Mouse (Mus musculus): ENCODE data around the gene Btg1. TPM values are rescaled to one million over a fixed set of nuclear protein-coding genes. Genes with fewer than 3 reads are reported as not detected.

Btg1 gene
- 65.8 and 66.4 TPM in 2 replicates for polyA plus RNA-seq (2011; ENCODE audit: insufficient read length, low read depth, missing spikeins)

DNA sequence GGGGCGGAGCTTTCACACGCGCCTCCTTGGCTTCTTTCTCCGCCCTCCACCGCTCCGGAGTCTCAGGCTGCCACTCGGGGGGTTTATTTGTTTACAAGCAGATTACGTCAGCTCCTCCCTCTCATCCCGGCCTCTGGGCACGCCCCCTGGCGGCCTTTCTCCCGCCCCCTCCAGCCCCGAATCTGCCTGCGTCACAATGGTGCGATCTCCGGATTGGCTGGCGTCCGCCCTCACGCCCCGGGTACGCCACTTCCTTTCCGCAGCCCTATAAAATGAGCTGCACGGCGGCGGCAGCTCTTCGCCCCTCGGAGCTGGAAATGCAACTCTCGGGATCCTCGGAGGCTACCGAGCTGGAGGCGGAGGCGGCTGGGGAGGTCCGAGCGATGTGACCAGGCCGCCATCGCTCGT lies at the start of gene Btg1:
Gene Btg1 (plus strand): TSS at position 298 of the 408 bp plus-strand sequence.
- TF ChIP-seq POLR2A (IDR thresholded peaks at IDR 0.05; ENCODE audit: low read depth, low read length) (peak; percentile 99), CTCF (IDR thresholded peaks at IDR 0.05; ENCODE audit: borderline replicate concordance, insufficient read depth, low read length) (no peak)
- Histone ChIP-seq H3K4me1 (ENCODE audit: control insufficient read depth, insufficient read depth, low read length) (peaks cover 2% of the 10 kb centered on the region), H3K4me3 (ENCODE audit: insufficient read depth, low read length) (peak within 1 kb of the TSS; percentile 92), H3K27ac (ENCODE audit: insufficient read depth, low read length) (peak within 1 kb of the TSS; percentile 90)

- TF ChIP-seq POLR2A (IDR thresholded peaks at IDR 0.05; ENCODE audit: low read depth, low read length) = no peak
- no peak for TF ChIP-seq CTCF (IDR thresholded peaks at IDR 0.05; ENCODE audit: borderline replicate concordance, insufficient read depth, low read length)
- no peak overlapping the region for H3K4me3 ChIP-seq (ENCODE audit: insufficient read depth, low read length)
- H3K4me1 ChIP-seq (ENCODE audit: control insufficient read depth, insufficient read depth, low read length) = no peaks in the 10 kb centered on the region
Observed at GRCm38 (mm10) chr10:96569469-96569868, 47.3 kb upstream of the Btg1 start.

DNA sequence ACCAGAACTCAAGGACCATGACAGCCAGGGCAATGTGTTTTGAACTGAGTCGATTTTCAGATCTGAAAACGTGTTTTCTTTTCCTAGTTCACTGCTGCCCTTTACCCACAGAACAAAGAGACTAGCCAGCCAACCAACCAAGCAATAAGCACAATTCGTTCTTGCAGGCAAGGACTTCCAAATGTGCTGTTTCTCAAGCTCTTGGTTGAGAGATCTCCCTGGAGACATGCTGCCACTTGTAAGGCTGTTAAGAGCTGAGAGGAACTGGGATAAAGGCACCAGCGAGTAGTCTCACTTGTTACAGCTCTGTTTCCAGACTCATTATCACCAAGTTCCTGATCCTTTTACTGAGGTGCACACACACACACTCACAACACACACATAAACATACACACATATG lies 45.6 kb upstream of the Btg1 start:
- Histone ChIP-seq H3K27ac (ENCODE audit: insufficient read depth, low read length) (no peak overlapping the region), H3K4me1 (ENCODE audit: control insufficient read depth, insufficient read depth, low read length) (no peaks in the 10 kb centered on the region), H3K4me3 (ENCODE audit: insufficient read depth, low read length) (no peak overlapping the region)
- TF ChIP-seq CTCF (IDR thresholded peaks at IDR 0.05; ENCODE audit: borderline replicate concordance, insufficient read depth, low read length) (no peak), POLR2A (IDR thresholded peaks at IDR 0.05; ENCODE audit: low read depth, low read length) (no peak)

More at GRCm38 (mm10) chr10:96569469-96569868, 47.3 kb upstream of the Btg1 start:
- no peak overlapping the region for H3K27ac ChIP-seq (ENCODE audit: insufficient read depth, low read length)

DNA sequence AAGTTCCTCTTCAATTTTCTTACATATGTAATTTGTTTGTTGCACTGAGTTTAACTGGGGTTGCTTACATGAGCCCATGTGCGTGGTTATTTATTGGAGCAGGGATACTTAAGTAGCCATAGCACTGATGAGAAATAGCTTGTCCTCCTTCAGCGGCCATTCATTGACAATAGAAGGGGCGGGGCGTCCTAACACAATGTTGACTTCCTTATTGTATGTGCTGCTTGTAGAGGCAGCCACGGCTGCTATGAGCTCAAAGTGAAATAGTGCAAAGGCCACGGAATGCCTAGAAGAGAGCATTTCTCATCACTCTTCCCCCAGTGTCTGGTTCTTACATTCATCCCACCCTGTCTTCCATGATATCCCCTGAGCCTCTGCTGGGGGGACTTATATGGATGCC lies 42.0 kb upstream of the Btg1 start:
- Histone ChIP-seq H3K4me3 (ENCODE audit: insufficient read depth, low read length) (no peak overlapping the region), H3K27ac (ENCODE audit: insufficient read depth, low read length) (no peak overlapping the region), H3K4me1 (ENCODE audit: control insufficient read depth, insufficient read depth, low read length) (no peaks in the 10 kb centered on the region)
- no peak for TF ChIP-seq CTCF (IDR thresholded peaks at IDR 0.05; ENCODE audit: borderline replicate concordance, insufficient read depth, low read length)
- no peak for TF ChIP-seq POLR2A (IDR thresholded peaks at IDR 0.05; ENCODE audit: low read depth, low read length)

DNA sequence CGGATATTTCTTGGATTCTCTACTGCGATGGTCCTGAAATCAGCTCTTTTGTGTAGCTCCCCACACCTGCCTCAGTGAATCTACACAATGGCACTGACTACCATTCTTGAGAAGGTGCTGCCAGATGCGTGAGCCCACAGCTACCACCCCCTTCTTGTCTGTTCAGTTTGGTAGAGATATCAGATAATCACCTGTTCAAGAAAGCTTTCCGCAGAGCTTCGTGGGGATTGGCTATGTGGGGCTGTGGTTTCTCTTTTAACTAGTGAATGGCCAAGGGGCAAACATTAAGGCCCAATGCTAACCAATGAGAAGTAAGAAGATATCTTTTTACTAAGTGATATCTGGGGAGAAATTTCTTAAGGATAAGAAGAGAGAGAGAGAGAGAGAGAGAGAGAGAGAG lies 41.5 kb upstream of the Btg1 start:
- no peak overlapping the region for H3K27ac ChIP-seq (ENCODE audit: insufficient read depth, low read length)
- TF ChIP-seq CTCF (IDR thresholded peaks at IDR 0.05; ENCODE audit: borderline replicate concordance, insufficient read depth, low read length) (no peak), POLR2A (IDR thresholded peaks at IDR 0.05; ENCODE audit: low read depth, low read length) (no peak)
- no peak overlapping the region for H3K4me3 ChIP-seq (ENCODE audit: insufficient read depth, low read length)
- no peaks in the 10 kb centered on the region for H3K4me1 ChIP-seq (ENCODE audit: control insufficient read depth, insufficient read depth, low read length)

GRCm38 (mm10) chr10:96578924-96579323 lies 37.9 kb upstream of the Btg1 start:
- TF ChIP-seq CTCF (IDR thresholded peaks at IDR 0.05; ENCODE audit: borderline replicate concordance, insufficient read depth, low read length) (no peak), POLR2A (IDR thresholded peaks at IDR 0.05; ENCODE audit: low read depth, low read length) (no peak)
- Histone ChIP-seq H3K27ac (ENCODE audit: insufficient read depth, low read length) (no peak overlapping the region), H3K4me3 (ENCODE audit: insufficient read depth, low read length) (no peak overlapping the region), H3K4me1 (ENCODE audit: control insufficient read depth, insufficient read depth, low read length) (no peaks in the 10 kb centered on the region)

DNA sequence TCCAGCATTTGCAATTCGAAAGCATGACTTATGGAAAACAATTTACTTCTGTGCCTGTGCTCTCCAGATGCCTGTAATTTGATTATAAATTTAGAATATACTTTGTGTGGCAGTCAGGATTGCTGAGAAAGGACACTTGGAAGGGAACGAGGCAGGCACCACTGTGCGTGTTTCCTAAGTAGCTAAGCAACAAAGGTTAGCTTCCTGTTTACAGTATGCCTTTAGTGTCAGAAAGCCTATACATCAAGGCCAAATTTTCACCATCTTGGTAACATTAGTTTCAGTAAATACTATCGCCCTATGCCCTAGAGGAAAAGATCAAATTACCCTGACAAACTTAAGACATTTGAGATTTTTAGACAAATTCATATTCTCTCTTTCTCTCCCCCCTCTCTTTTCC lies 37.4 kb upstream of the Btg1 start:
- H3K4me1 ChIP-seq (ENCODE audit: control insufficient read depth, insufficient read depth, low read length) = no peaks in the 10 kb centered on the region
- TF ChIP-seq CTCF (IDR thresholded peaks at IDR 0.05; ENCODE audit: borderline replicate concordance, insufficient read depth, low read length) (no peak), POLR2A (IDR thresholded peaks at IDR 0.05; ENCODE audit: low read depth, low read length) (no peak)
- no peak overlapping the region for H3K4me3 ChIP-seq (ENCODE audit: insufficient read depth, low read length)
- no peak overlapping the region for H3K27ac ChIP-seq (ENCODE audit: insufficient read depth, low read length)

DNA sequence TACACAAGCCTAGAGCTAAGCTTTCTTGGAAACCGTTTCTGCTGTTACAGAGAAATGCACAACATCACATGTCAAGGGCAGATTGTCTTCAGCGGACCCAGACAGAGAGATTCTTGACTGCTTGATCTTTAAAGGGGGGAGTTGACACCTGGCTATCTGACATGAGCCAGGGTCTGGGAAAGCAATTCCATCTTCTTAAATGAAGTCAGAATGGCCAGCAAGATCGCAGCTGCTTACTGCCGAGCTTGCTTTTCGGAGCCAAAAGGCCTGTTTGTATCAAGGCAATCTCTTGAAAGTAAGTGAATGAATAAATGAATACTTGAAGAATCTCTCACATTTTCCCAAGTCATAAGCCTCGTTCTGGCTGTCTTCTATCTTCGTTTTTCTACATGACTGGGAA lies 36.6 kb upstream of the Btg1 start:
- TF ChIP-seq POLR2A (IDR thresholded peaks at IDR 0.05; ENCODE audit: low read depth, low read length) (no peak), CTCF (IDR thresholded peaks at IDR 0.05; ENCODE audit: borderline replicate concordance, insufficient read depth, low read length) (no peak)
- Histone ChIP-seq H3K27ac (ENCODE audit: insufficient read depth, low read length) (no peak overlapping the region), H3K4me1 (ENCODE audit: control insufficient read depth, insufficient read depth, low read length) (peaks cover 1% of the 10 kb centered on the region), H3K4me3 (ENCODE audit: insufficient read depth, low read length) (no peak overlapping the region)

- Histone ChIP-seq H3K27ac (ENCODE audit: insufficient read depth, low read length) (no peak overlapping the region), H3K4me3 (ENCODE audit: insufficient read depth, low read length) (no peak overlapping the region)
- no peak for TF ChIP-seq POLR2A (IDR thresholded peaks at IDR 0.05; ENCODE audit: low read depth, low read length)
Observed at GRCm38 (mm10) chr10:96581232-96581631, 35.6 kb upstream of the Btg1 start.

DNA sequence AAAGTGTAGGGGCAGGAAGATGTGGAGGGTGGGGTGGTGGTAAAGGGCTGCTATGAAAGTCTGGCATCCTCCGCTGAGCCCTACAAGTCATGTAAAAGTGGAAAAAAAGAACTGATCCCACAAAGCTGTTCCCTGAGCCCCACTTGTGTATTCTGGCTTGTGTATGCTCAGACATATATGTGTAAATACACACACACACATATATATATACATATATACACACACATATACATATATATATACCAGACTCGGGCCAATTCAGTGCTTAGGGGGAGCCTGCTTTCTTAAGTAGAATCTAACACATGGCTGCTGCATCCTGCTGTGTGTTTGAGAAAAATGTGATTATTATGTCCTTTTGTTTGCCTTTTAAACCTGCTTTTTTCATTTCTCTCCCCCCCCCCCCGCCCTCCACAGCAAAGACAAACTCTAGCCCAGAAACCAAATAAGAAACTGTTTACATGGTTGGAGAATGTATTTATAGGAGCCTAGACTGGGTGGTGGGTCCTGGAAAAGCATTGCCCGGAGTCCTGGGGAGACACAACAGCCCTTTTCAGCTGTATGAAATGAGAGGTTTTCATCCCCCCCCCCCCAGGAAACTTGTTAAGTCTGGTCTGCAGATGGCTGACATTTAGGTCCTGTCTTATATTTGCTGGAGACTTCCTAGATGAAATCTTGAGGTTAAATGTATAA lies 30.5 kb upstream of the Btg1 start:
- no peak for TF ChIP-seq POLR2A (IDR thresholded peaks at IDR 0.05; ENCODE audit: low read depth, low read length)
- TF ChIP-seq CTCF (IDR thresholded peaks at IDR 0.05; ENCODE audit: borderline replicate concordance, insufficient read depth, low read length) = no peak
- H3K4me1 ChIP-seq (ENCODE audit: control insufficient read depth, insufficient read depth, low read length) = peaks cover 4% of the 10 kb centered on the region
- H3K27ac ChIP-seq (ENCODE audit: insufficient read depth, low read length) = no peak overlapping the region
- no peak overlapping the region for H3K4me3 ChIP-seq (ENCODE audit: insufficient read depth, low read length)

More at GRCm38 (mm10) chr10:96581232-96581631, 35.6 kb upstream of the Btg1 start:
- peaks cover 4% of the 10 kb centered on the region for H3K4me1 ChIP-seq (ENCODE audit: control insufficient read depth, insufficient read depth, low read length)

Measured in embryonic fibroblast, embryonic 13.5 days (primary cell).